Mouse (Mus musculus): ENCODE results near the gene Gm20388.

The Gm20388 gene

GRCm38 (mm10) chr8:120563851-120564837, 653.5 kb downstream of the Gm20388 start:
- DNase-seq (ENCODE audit: extremely low spot score), result no peak

- peak; percentile 52 for DNase-seq (ENCODE audit: extremely low spot score)
Measured at GRCm38 (mm10) chr8:120565151-120565711, 654.6 kb downstream of the Gm20388 start.

GRCm38 (mm10) chr8:120566681-120567080, 656.0 kb downstream of the Gm20388 start:
- DNase-seq (ENCODE audit: extremely low spot score), result no peak

GRCm38 (mm10) chr8:120567731-120568130, 657.1 kb downstream of the Gm20388 start:
- no peak for DNase-seq (ENCODE audit: extremely low spot score)

GRCm38 (mm10) chr8:120568164-120568798, 657.6 kb downstream of the Gm20388 start:
- no peak for DNase-seq (ENCODE audit: extremely low spot score)

- DNase-seq (ENCODE audit: extremely low spot score), result no peak
Measured at GRCm38 (mm10) chr8:120569123-120569522, 658.5 kb downstream of the Gm20388 start.

GRCm38 (mm10) chr8:120569939-120570715, 659.5 kb downstream of the Gm20388 start:
- peak; percentile 85 for DNase-seq (ENCODE audit: extremely low spot score)

- DNase-seq (ENCODE audit: extremely low spot score), result no peak
Measured at GRCm38 (mm10) chr8:120571561-120571960, 660.9 kb downstream of the Gm20388 start.

- DNase-seq (ENCODE audit: extremely low spot score), result no peak
Measured at GRCm38 (mm10) chr8:120572534-120572933, 661.9 kb downstream of the Gm20388 start.

- DNase-seq (ENCODE audit: extremely low spot score), result no peak
Measured at GRCm38 (mm10) chr8:120573866-120574265, 663.2 kb downstream of the Gm20388 start.

- no peak for DNase-seq (ENCODE audit: extremely low spot score)
Measured at GRCm38 (mm10) chr8:120574941-120575340, 664.3 kb downstream of the Gm20388 start.

GRCm38 (mm10) chr8:120575801-120576200, 665.2 kb downstream of the Gm20388 start:
- DNase-seq (ENCODE audit: extremely low spot score), result peak; percentile 71

GRCm38 (mm10) chr8:120577821-120578220, 667.2 kb downstream of the Gm20388 start:
- no peak for DNase-seq (ENCODE audit: extremely low spot score)

- no peak for DNase-seq (ENCODE audit: extremely low spot score)
Measured at GRCm38 (mm10) chr8:120580336-120581000, 669.8 kb downstream of the Gm20388 start.

GRCm38 (mm10) chr8:120581329-120581728, 670.7 kb downstream of the Gm20388 start:
- no peak for DNase-seq (ENCODE audit: extremely low spot score)

- DNase-seq (ENCODE audit: extremely low spot score), result no peak
Measured at GRCm38 (mm10) chr8:120581811-120582210, 671.2 kb downstream of the Gm20388 start.

GRCm38 (mm10) chr8:120585521-120585920, 674.9 kb downstream of the Gm20388 start:
- no peak for DNase-seq (ENCODE audit: extremely low spot score)

- DNase-seq (ENCODE audit: extremely low spot score), result peak; percentile 100
Measured at GRCm38 (mm10) chr8:120588908-120589771, 678.5 kb downstream of the Gm20388 start, which contains the start of gene Gins2. Gene Gins2 (minus strand): TSS chr8:120589304.

- DNase-seq (ENCODE audit: extremely low spot score), result no peak
Measured at GRCm38 (mm10) chr8:120589921-120590320, 679.3 kb downstream of the Gm20388 start.

Measured in embryo, embryonic 9.5 days (tissue).